Mouse (Mus musculus): ENCODE data around the gene Maml3.

DNA sequence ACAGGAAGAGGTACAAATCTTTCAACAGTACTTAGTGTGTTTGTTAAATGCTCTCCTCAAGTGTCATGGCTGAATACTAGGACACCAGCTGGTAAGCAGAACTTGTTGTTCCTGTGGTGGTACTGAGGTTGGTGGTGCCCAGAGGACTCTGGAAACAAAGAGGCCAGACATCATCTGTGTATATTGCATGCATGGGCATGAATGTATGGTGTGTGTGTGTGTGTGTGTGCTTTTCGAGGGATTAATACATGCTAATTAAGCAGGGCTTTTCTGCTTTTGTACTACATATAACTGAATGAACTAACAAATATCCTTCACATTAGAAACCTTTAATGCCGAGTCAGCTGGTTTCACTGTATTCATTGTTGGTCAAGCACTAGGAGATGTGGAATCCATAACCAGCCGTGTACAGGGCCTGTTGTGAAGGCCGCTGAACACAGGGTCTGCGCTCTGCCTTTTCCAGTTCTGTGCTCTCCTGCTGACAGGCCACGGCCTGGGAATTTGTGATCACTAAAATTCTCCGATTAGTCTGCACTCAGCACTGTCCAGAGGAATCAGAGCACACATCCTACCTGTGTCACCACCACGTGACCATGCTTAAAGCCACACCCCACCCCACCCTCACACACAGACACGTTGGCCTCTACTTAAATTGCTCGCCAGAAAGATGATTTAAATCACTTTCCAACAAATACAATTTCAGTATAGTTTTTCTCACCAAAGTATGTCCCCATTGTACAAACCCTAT, 197.6 kb downstream of the Maml3 start:
- no peak for TF ChIP-seq MXI1 (IDR thresholded peaks at IDR 0.05; ENCODE audit: low read depth, low read length)
- TF ChIP-seq POLR2A (IDR thresholded peaks at IDR 0.05; ENCODE audit: low read depth, low read length), result no peak
- TF ChIP-seq EP300 (IDR thresholded peaks at IDR 0.05; ENCODE audit: low read length), result no peak
- no peak for TF ChIP-seq ZNF384 (IDR thresholded peaks at IDR 0.05; ENCODE audit: low read depth, low read length)
- TF ChIP-seq SMC3 (IDR thresholded peaks at IDR 0.05; ENCODE audit: low read depth, low read length), result no peak
- TF ChIP-seq MYC (IDR thresholded peaks at IDR 0.05; ENCODE audit: low read depth, low read length), result no peak
- TF ChIP-seq GABPA (IDR thresholded peaks at IDR 0.05; ENCODE audit: insufficient replicate concordance, low read depth, low read length), result no peak
- TF ChIP-seq BHLHE40 (IDR thresholded peaks at IDR 0.05; ENCODE audit: low read depth, low read length), result no peak
- no peak for TF ChIP-seq CTCF (conservative IDR thresholded peaks at IDR 0.05 in 1 of 2, IDR thresholded peaks at IDR 0.05 in 1 of 2; ENCODE audit: low read depth in 2 of 2, low read length in 2 of 2)
- TF ChIP-seq IRF4 (IDR thresholded peaks at IDR 0.05; ENCODE audit: low read depth, low read length), result no peak

Measured in CH12.LX (cell line).